Mouse (Mus musculus): ENCODE measurements around the gene Tmeff2.

GRCm38 (mm10) chr1:51044810-51045209, 144.4 kb downstream of the Tmeff2 start:
- TF ChIP-seq CTCF (IDR thresholded peaks at IDR 0.05) (no peak), POLR2A (IDR thresholded peaks at IDR 0.05; ENCODE audit: insufficient read depth, low read depth, low read length) (no peak)

Data from heart, adult 2 months (tissue).